Mouse (Mus musculus) naive thymus-derived CD4-positive, alpha-beta T cell, adult 5 months (primary cell): Measurements from ENCODE around the gene Ptcd2. TPM values are rescaled to one million over a fixed set of nuclear protein-coding genes. Genes with fewer than 3 reads are reported as not detected.

Source experiments
- polyA plus RNA-seq: library from polyadenylated mRNA; unstranded; fragments of 100-300 nt; shearing (Covaris generic); gene quantifications from one replicate; pipeline ENCODE4 v1.2.1, GENCODE M21; 2017

Ptcd2 gene
- 38.7 TPM for polyA plus RNA-seq

DNA sequence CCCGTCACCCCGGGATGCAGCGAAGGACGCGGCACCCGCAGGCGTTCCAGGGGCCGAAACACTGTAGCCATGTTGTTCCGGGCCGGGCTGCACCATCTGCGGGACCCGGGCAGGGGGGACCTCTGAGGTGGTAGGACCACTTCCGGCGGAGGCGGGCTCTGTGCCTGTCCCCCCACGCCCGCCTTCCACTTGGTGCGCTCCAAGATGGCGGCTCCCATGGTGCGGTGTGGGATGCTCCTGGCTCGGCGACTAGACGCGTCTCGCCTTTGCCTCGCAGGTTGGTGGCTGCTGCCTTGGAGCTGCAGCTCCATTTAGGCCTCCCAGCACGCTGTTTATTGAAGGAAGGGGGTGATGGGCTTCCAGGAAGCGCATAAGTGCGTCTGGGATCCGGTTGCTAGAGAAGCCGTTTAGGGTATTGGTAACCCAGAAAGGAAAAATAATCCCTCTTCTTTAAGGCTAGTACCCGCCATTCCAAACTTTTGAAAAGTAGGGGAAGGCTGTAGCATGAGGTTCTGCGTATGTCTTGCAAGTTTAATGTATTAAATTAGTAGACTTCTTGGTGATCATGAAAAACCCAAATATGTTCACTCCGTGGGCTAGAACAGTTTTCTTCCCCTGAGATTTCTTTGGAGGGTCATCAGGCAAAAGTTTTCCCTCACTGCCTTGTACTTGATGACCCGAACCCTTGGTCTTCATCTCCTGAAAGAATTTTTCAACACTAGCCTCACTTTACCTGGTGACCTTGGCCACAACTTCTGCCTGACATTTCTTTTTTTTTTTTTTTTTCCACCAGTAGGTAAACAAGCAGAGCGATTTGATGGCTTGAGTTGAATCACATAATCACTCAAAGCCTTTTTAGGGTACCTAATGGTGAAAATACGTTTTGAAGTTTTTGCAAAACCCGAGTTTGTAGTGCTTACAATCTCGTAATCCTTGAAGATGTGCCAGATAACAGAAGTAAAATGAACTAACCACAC lies at the start of gene Ptcd2, which contains the start of gene Mrps27:
TSS of gene Ptcd2 (minus strand) at position 107 of the 977 bp plus-strand sequence.
TSS of gene Mrps27 (plus strand) at position 188 of the 977 bp plus-strand sequence.

Other genes starting within 250 kb of the Ptcd2 start
- not detected for gene Zfp366, start 159.9 kb downstream of the Ptcd2 start, polyA plus RNA-seq
- gene Mrps27, start 81 bp upstream of the Ptcd2 start, polyA plus RNA-seq: 17.3 TPM
- 0.09 TPM for gene Map1b, start 171.8 kb upstream of the Ptcd2 start, polyA plus RNA-seq